Mouse (Mus musculus): ENCODE data around the gene 1700056E22Rik.
A peak's percentile ranks its signal among the peaks of the same experiment; 100 is the strongest.

The 1700056E22Rik gene

DNA sequence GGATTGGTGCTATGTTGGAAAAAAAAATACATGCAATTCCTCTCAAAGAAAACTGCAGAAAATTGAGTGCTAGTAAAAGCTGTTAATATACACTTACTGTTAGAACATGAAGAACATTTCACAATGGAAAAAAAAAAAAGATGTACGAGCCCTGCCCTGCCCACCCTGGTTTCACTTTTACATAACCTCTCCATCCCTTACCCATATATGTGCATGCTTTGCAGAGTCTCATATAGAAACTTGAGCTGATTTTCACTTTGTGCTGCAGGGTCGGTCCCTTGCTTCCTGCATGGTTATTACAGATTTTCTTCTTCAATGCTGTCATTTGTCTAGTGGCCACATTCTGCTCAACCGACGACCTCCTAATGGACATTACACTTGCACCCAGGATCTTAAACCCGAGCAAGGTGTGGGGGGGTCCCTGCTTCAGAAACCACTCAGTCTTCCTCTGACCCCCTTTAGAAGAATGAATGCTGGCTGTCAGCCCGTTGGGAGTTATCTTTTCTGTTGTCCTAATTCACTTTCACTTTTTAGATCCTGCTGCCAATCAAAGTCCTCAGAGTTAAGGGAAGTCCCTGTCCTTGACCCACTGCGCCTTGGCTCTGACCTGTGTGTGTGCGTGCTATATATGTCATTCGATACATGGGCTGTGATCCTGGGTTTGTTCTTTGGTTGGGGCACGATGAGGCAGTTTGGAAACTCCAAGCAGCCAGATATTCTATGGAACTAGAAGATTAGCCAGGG is 14.7 kb upstream of the 1700056E22Rik start:
- DNase-seq, result no peak

DNA sequence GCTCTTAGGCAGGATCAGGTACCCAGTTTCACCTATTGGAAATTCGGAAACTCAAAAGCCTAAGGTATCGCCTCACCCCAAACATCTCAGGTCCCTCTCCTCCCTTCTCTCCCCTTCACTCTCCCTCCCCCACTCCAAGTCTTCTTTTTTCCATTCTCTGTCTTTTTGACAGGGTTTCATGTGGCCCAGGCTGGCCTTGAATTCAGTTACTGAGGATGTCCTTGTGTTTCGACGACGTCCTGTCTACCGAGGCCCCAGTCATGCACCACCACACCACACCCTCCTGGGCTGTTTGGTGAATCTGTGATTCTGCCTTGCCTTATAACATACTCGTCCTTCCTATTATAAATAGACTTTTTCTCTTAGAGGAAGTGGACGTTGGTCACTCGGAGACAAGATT is 13.7 kb upstream of the 1700056E22Rik start:
- no peak for DNase-seq

DNA sequence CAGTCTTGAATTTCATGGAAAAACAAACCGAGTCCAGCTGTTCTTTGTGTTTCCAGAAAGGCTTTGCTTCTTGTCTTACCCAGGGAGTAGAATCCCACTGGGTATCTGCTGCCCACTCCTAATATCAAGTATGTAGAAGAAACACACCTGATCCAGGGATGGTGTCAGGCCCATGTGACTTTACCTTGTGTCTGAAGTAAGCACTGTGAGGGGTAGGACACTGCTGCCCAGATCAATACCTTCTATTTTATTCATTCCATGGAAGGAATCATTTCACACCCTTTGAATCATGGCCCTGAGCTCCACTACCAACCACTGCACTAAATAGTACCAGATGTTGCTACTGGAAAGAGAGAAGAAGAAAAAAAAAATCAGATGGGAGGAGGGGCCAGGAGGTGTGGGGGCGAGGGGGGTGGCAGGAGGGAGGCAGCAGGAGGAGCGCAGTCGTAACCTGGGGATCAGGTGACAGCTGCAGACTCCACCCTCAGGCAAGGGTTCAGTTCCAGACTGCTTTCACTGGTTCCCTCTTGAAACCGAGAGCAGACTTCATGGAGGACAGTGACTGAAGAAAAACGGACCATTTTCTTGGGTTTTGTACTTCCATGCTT is 12.1 kb upstream of the 1700056E22Rik start:
- DNase-seq, result no peak

DNA sequence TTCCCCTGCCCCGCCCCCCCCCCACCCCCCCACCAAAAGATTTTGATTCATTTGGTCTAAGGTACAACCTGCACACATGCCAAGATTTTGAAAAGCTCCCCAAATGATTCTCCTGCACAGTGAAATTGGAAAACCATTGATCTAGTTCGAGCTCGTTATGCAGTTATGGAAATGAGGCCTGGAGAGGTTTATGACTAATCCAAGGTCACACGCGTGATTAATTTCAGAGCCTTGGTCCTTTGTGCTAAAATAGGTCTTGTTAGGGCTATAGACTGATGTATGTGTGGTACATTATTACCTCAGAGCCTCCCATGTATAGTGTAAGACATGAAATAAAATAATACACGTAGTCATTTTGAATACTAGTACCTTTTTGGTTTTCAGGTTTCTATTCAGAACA is 9.3 kb upstream of the 1700056E22Rik start:
- peak; percentile 29 for DNase-seq

DNA sequence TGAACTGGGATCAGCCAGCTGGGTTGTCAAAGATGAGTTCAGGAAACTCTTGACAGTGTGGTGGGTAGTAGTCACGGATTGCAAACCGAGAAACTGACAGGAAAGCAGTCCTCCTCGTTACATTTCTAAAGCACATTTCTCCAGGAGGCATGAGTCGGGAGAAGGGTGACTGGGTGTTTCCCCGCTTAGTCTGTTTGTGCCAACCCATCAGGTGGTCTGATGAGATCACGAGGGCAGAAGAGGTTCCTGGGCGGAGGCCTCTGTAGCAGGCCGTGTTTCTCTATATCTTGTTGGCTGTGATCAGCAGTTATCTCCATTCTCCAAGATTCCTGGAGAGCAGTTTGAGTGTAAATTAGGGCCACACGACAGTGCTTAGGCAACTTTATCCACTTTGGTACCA is 8.6 kb upstream of the 1700056E22Rik start:
- no peak for DNase-seq

DNA sequence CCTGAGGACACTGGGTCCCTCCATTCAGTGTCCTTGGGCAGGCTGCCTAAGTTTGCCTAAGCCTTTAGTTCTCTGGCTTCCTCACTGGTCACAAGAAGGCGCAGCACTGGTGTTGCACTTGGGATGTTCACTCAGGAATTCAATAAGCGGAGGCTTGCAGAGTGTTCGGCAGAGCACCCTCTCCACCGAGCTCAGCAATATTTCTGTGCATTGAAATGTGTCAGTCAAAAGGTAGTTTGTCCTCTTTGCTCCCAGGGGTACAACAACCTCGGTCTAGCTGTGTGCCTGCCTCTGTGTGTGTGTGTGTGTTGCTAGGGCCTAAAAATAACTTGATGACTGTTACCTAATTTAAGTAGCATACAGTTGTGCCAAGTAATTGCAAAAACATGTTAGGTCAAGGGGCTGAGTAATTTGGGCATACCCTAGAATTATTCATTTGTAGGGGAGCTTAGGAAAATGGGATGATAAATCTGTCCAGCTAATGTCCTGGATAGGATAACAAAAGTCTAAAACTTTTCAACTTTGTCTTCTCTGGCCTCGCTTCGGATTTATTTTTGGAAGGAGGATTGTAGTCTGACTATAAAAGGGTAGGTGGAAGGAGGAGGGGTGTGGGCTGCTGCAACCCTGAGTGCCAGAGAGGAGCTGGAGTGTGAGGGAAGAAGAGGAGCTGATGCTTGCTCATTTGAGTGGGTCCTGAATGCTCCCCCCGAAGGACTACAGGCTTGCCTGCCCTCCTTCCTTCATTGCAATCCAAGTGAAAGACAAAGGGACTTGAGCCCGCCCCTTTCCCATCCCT is 7.9 kb upstream of the 1700056E22Rik start:
- no peak for DNase-seq

DNA sequence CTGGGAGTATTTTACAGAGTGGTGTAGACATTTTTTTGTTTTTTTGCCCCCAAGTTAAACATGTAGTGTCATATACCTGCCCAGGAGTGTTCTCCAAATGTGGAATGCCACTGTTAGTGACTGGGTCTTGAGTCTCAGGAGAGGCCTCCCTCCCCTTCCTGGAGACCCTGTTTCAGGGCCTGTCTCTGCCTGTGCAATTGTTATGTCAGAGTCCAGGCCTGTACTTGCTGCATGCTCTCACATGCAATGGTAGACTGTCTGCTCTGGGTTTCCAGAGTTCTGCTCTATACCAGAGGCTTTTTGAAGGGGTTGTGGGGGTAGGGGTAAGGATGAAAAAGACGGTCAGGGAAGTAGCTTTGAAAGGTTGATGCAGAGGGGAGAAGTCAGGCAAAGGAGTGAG is 6.8 kb upstream of the 1700056E22Rik start:
- DNase-seq, result no peak

DNA sequence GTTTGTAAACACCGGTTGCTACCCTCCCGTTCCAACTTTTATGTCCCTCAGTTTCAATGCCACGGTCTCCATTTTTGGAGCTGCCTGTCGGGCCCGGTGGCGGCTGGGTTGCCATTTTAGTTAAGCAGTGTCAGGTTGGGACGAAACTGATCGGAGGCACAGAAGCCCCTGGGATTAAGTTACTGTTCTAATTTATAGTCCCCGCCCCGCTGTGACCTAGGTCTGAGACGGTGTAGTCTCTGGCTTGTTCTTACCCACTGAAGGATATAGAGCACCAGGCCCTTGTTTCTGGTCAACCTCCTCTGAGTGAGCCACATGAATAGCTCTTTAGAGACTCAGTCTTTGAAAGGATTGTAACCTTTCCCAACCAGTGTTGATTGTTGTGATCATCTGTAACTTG is 6.1 kb upstream of the 1700056E22Rik start:
- DNase-seq, result no peak

DNA sequence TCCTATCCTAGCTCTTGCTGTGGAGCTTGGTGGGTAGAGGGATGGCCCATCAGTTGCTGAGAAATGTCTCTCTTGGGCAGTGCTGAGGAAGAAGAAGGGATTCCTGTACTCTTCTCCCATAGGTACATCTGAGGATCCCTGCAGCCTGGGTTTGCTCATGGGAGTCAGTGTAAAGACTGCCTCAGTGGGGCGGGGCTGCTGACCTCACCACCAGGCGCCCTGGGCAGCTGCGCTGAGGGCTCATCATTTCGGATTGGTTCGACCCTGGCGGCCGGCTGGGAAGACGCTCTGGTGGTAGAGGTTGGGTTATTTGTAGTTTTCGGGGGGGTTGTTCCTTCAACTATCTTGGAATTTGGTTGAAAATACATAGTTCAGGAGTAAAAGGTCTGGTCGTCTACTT is 5.2 kb upstream of the 1700056E22Rik start:
- DNase-seq, result no peak

DNA sequence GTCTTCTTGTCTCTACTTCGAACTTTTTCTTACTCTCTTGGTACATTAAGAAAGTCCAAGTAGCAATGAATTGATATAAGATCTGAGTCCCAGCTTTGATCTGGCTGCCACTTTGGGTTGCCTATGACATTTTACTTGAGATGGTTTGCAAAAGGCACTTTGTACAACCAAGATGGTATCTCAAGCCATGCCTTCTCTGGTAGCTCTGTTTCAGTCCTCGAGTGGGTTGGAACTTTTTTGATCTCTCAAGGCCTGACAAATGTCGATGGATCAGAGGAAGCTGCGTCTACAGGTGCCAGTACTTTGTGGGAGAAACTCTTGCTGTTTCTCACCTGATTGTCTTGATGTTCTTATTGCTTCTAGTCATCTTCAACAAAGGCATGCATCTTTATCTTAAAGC is 3.7 kb upstream of the 1700056E22Rik start:
- DNase-seq, result no peak

DNA sequence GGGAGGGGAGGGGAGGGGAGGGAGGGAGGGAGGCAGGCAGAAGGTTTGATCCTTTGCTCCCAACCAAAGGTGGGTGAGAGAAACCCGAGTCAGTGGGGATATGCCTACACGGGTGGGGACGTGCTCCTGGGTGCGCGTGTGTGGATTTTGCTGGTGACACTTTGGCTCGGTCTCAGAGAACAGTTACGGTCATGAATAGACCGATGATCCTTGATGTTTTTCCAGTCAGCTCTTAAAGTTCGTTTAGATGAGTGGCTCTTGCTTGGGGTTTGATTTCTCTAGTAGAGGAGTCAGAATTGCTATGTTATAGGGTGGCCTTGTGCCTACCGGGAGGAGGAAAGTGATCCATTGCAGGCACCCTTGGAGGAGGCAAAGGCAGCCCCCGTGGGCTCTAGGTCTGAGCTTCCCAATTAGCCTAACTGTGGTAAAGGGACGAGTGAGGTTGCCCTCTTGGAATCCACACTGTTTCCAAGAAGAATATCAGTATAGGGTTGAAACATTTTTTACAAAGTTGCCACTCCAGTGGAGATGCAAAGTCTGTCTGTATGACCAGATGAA is 1.3 kb upstream of the 1700056E22Rik start:
- DNase-seq, result no peak

DNA sequence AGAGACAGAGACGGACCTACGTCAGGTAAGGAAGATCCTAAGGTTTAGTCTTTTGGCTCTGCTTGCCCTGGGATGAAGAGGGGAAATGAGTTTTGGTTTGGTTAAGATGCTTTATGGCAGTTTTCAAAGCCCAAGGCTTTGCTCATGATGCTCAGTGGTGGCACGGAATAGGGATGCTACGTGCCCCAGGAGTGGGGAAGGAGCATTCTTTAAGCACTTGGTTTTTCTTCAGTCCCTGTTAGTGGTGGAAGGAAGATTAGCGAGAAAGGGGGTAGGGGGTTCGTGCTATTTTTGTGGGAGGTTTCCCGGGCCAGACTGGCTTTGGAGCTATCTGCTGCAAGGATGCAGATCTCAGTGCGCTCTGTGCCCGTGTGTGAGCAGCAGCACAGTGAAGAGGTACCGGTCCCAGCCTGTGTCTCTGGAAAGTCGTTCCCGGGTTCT is 660 bp upstream of the 1700056E22Rik start:
- DNase-seq, result no peak

DNA sequence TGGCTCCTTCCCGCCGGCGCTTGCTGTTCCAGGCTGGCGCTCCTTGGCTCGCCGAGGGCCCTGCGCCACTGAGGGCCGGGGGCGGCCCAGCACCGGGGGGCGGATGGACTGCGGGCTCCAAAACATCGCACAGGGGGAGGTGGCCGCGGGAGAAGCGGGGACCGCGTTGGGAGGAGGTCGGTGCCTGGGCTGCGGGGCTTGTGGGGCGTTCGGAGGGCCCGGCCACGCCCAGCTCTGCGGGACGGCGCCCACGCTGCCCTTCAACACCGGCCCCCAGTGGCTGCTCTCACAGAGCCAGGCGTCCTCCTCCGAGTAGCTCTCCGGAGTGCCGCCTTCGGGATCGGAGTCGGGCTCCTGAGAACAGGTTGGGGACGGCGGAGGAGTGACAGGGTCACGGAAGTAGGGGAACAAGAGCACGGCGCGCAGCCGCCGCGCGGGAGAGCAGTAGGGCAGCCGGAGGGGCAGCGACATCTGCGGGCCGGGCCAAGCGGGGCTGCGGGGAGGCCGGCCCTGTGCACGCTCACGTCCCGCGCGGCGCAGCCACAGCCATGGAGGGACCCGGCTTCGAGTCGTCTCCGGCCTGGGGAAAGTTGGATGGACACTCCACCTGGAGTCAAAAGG is 601 bp downstream of the 1700056E22Rik start:
- DNase-seq, result no peak

DNA sequence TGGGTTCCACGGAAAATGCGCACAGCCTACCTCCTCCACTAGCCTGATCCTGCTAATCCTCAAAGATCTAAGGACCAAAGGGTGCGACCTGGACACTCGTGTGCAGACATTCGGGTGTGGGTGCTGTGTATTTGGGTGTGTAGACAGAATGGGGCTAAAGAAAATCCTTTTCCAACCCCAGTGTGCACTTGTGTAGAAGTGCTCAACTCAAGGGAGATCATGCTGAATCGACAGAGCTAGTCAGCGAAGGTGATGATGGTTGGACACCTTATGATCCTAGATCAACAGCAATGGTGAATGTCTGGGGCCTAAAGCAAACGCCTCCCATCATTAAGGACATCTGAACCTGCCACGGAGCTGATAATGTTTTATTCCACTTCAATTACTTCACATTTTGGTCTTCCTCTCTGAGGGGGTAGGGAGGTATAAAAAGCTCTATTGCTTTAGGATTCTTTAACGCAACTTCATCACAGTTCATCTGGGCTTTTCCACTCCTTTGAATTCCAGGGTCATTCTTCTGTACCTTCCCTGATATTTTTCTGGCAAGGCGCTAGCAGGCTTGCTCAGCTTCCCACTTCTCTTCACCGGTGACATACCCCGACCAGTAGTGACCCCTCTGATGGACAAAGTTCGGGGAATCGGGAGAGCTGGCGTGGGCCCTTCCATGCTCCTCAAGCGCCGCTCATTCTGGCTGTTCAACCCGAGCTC is 1.3 kb downstream of the 1700056E22Rik start:
- no peak for DNase-seq

DNA sequence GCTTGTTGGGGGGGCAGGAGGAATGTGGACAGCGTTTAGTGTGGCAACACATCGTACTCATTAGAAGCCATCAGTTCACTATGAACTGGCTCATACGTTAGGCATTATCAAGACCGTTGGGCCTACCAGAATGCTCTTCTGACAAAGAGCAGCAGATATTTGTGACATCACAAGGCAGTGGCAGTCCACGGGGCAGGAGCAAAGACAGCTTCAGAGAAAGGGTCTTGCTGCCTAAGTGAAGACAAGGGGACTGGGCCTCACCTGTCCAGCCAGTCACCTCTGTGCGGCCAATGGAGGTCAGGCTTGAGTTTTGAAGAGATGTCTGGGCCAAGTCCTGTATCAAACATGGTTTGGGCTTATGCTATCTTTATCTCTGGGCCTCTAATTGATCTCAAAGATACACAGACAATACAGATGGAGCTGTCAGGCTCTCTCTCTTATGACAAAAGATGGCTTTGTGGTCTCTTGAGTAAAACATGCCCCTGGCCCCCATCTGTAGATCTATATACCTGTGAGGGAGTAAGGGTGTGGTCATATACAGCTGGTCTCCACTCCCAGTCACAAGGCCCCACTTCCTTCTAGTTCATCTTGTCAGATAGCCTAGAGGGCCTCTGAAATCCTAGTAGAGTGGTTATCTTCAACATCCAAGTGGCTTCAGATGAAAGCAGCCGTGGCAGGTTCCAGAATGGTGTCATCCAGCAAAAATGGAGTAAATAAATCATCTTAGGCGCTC is 3.9 kb downstream of the 1700056E22Rik start:
- DNase-seq, result no peak

DNA sequence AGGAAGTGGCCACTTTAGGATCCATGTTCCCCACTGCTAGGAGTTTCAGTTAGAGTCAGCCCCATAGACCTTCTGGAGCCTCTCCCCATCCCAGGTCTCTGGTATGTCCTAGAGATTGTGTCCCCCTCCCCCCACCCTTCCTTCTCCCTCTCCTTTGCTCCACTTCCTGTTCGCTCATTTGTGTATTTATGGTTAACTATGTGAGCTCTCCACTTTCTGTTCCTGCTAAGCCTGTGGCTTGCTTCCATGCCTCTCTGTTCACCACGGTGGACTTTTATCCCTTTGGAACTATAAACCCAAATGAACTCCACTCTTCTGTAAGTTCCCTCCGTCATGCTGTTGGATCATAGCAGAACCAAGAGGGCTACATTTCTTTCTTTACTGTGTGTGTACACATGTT is 7.1 kb downstream of the 1700056E22Rik start:
- no peak for DNase-seq

DNA sequence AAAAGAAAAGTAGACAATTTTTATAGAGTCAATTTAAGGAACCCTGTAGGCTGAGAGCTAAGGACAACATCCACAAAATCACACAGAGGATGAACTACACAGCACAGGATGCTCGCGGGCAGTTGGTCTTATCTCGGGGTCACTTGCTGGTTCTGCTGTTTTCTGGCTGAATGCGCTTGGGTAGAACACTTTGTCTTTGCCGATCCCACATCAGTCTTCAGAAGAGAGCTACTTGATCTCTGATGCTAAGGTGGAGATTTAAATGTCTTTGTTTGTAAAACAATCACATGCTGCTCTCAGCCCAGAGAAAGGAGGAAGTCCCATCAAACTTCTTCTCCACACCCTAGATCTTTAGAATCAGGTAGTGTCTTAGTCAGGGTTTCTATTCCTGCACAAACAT is 9.0 kb downstream of the 1700056E22Rik start:
- DNase-seq, result no peak

DNA sequence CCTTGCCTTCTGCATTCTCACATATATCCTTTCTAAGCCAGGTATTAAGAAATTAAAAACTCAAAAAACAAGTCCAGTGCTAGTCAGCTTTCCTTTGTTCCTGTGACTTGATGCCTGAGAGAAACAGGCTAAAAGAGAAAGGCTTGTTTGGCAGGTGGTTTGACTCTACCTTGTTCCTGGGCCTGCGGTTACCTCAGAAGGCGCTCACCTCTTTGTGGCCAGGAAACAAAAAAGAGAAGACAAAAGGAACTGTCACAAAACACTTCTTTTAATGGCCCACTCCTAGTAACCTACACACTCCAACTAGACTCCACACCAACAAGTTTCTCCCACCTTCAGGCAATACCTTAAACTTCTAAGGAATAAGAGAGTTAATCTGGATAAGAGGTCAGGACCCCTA is 9.5 kb downstream of the 1700056E22Rik start:
- DNase-seq, result no peak

DNA sequence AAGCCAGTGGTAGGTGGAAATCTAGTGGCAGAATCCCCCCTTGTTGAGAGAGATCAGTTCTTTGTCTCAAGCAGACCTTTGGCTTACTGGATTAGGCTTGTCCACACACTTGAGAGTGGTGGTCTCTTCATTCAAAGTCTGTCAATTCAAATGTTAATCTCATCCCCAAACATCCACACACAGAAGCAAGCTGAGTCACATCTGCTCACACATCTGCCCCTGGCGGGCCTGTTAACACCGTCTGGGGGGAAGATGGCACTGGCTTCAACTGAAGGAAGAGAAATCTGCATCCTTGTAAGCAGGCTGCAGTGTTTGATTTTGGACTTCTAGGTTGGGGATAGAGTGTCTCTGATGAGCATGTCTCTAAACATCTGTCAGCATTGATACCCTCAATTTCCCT is 10.1 kb downstream of the 1700056E22Rik start:
- no peak for DNase-seq

DNA sequence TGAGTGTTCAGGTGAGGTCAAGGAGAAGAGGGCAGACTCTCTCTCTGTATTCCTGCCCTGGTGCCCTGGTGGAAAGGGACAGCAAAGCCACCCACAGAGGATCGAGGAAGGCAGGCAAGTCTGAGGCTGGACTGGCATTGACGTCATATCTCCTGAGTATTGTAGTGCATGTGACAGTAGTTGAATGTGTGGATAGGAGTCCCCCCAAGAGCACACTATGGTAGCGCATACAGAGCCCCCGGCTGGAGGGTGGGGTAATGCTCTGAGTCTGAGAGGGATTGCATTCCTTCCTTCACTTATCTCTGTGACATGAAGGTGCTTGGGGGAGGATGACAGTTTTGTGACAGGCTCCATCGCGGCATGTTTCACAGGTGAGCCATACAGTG is 14.4 kb downstream of the 1700056E22Rik start:
- no peak for DNase-seq

DNA sequence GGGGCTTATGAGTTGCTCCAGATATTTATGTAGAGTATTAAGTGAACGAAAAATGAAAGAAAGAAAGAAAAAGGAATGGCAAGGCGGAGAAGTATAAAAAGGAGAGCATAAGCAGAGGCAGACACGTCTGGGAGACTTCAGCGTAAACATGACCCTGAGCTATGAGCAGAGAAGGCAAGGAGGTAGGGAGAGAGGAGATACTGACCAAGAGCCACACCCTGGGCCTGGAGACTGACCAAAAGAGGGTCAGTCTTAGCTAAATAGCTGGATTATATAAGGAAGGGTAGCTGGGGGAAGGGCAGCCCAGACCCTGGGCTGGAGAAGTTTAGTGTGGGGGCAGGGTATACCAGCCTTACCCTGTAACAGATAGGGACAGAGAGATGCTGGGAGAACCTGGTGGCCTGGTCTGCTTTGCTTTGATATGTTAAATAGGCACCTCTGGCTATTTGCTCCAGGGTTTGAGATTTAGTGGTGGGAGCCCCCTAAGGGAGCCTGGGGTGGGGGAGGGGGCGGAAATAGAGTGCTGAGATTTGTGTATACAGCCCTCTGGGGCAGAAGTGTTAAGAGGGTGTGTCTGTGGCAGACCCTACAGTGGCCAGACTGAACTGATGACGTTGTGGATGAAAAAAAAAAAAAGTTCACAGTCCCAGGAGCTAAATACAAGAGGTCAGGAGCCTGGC is 14.9 kb downstream of the 1700056E22Rik start:
- DNase-seq, result no peak

Measured in retina, postnatal 1 day (tissue).